Mouse (Mus musculus) heart, adult 2 months (tissue): ENCODE measurements around the gene Ap5z1.
A peak's percentile ranks its signal among the peaks of the same experiment; 100 is the strongest.

Experiments
- CTCF ChIP-seq: fragments of 200-600 bp; IDR thresholded peaks from 2 replicates; pipeline ENCODE4 v1.8.1; 2022; ENCODE audit warnings: antibody characterized with exemption, mild to moderate bottlenecking, moderate library complexity
- EP300 ChIP-seq: fragments of 200-500 bp; IDR thresholded peaks from 2 replicates; pipeline ENCODE4 v1.6.1; 2011; ENCODE audit warnings: low read depth, low read length, control low read depth; ENCODE audit not compliant: insufficient read depth

DNA sequence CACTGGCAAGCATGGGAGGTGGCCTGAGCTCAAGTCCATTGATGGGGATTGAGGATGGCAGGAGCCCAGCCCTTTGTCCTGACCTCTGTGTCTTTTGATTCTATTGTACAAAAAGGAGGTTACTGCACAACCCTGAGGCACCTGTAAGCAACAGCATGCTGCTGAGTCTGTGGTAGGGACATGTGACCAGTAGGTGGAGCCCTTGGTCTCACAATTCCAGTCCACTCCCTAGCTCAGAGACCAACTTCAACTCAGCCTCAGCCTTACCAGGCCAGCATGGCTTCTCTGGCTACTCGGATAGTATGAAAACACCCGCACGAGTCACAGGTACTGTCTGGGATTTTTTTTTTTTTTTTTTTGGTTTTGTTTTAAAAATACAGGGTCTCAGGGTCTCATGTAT lies 38.7 kb downstream of the Ap5z1 start:
- TF ChIP-seq CTCF (peak; percentile 85), EP300 (peak; percentile 78; the same call in 1 of the 2 replicates)
